ENCODE assay signal across 8 mouse cellular contexts in the genomic region with DNA sequence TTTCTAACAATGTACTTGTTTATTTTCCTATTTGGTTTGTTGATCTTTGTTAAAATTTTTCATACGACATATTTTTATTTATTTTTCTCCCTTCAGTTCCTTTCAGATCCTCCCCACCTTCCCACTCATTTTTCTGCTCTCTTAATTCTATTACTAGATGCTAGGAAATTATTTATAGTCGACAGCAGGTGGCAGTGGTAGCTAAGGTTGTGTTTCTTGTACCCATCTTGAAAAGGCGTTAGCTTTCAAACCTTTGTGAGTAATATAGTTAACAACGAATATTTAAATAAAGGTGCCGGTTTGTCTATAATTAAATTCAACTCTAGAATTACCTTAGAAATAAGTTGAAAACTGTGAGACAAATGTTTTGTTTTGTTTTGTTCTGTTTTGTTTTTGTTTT. TPM values are rescaled to one million over a fixed set of nuclear protein-coding genes. Genes with fewer than 3 reads are reported as not detected.
A peak's percentile ranks its signal among the peaks of the same experiment; 100 is the strongest.
DNase-seq lines count a peak whose midpoint lies in the region; ATAC-seq and TF ChIP-seq lines count a peak whose summit lies in the region.

No protein-coding gene starts in this region.

- no peak overlapping the region for H3K27ac ChIP-seq in midbrain, embryonic 14.5 days (replicated peaks; ENCODE audit: low read depth, low read length)
- H3K27ac ChIP-seq in midbrain, embryonic 13.5 days, result no peak overlapping the region
- H3K27ac ChIP-seq in embryonic facial prominence, embryonic 14.5 days (replicated peaks; ENCODE audit: low read depth, low read length), result no peak overlapping the region
- H3K27ac ChIP-seq in stomach, postnatal 0 days (replicated peaks), result no peak overlapping the region

- no peaks in the 10 kb centered on the region for H3K9me3 ChIP-seq in midbrain, embryonic 14.5 days (ENCODE audit: control insufficient read depth, low read length)
- H3K9me3 ChIP-seq in midbrain, embryonic 13.5 days, result no peaks in the 10 kb centered on the region
- H3K9me3 ChIP-seq in embryonic facial prominence, embryonic 14.5 days (ENCODE audit: control insufficient read depth, low read length), result no peaks in the 10 kb centered on the region
- no peaks in the 10 kb centered on the region for H3K9me3 ChIP-seq in stomach, postnatal 0 days (ENCODE audit: control insufficient read depth, low read length)

- ATAC-seq in frontal cortex, adult (ENCODE audit: low TSS enrichment), result 0 out of 2 replicates have a peak, but pooled peaks have one; percentile 65
- ATAC-seq in midbrain, embryonic 14.5 days (ENCODE audit: low FRiP score, low TSS enrichment), result no peak
- no peak for ATAC-seq in midbrain, embryonic 13.5 days
- ATAC-seq in embryonic facial prominence, embryonic 14.5 days (ENCODE audit: low read depth), result no peak
- no peak for ATAC-seq in stomach, postnatal 0 days (ENCODE audit: low FRiP score, low TSS enrichment)

- no peak overlapping the region for H3K4me2 ChIP-seq in midbrain, embryonic 14.5 days (ENCODE audit: low read length)
- no peak overlapping the region for H3K4me2 ChIP-seq in midbrain, embryonic 13.5 days (replicated peaks)
- H3K4me2 ChIP-seq in embryonic facial prominence, embryonic 14.5 days (ENCODE audit: low read depth, low read length), result no peak overlapping the region
- no peak overlapping the region for H3K4me2 ChIP-seq in stomach, postnatal 0 days (replicated peaks; ENCODE audit: low read depth)

- no peak overlapping the region for H3K9ac ChIP-seq in midbrain, embryonic 14.5 days (replicated peaks; ENCODE audit: low read length)
- H3K9ac ChIP-seq in midbrain, embryonic 13.5 days (replicated peaks), result no peak overlapping the region
- H3K9ac ChIP-seq in embryonic facial prominence, embryonic 14.5 days (ENCODE audit: low read depth, low read length), result no peak overlapping the region
- no peak overlapping the region for H3K9ac ChIP-seq in stomach, postnatal 0 days (ENCODE audit: low read length)

- no peaks in the 10 kb centered on the region for H3K27me3 ChIP-seq in midbrain, embryonic 14.5 days (ENCODE audit: control insufficient read depth, insufficient read depth, low read length)
- H3K27me3 ChIP-seq in midbrain, embryonic 13.5 days, result no peaks in the 10 kb centered on the region
- no peaks in the 10 kb centered on the region for H3K27me3 ChIP-seq in embryonic facial prominence, embryonic 14.5 days (replicated peaks; ENCODE audit: control insufficient read depth, insufficient read depth, low read length)
- H3K27me3 ChIP-seq in stomach, postnatal 0 days (ENCODE audit: control insufficient read depth, insufficient read depth, low read length), result no peaks in the 10 kb centered on the region

- no peak overlapping the region for H3K4me3 ChIP-seq in midbrain, embryonic 14.5 days (replicated peaks; ENCODE audit: low read depth, low read length)
- no peak overlapping the region for H3K4me3 ChIP-seq in midbrain, embryonic 13.5 days (replicated peaks)
- no peak overlapping the region for H3K4me3 ChIP-seq in embryonic facial prominence, embryonic 14.5 days (ENCODE audit: low read depth, low read length)
- H3K4me3 ChIP-seq in stomach, postnatal 0 days (ENCODE audit: low read depth, low read length), result no peak overlapping the region

- peak; percentile 69 for TF ChIP-seq CTCF in stomach, postnatal 0 days (IDR thresholded peaks at IDR 0.05; ENCODE audit: low read depth)

- WGBS in midbrain, embryonic 14.5 days, result 53% methylated on average over 5 of the region's 5 CpGs
- WGBS in midbrain, embryonic 13.5 days, result 50% methylated on average over 5 of the region's 5 CpGs
- WGBS in embryonic facial prominence, embryonic 14.5 days, result 48% methylated on average over 5 of the region's 5 CpGs
- 28% methylated on average over 5 of the region's 5 CpGs for whole genome bisulfite sequencing in stomach, postnatal 0 days

- TF ChIP-seq EP300 in stomach, postnatal 0 days (optimal IDR thresholded peaks at IDR 0.05), result no peak

- DNase-seq in frontal cortex, postnatal 14 days (ENCODE audit: low spot score in 2 of 2), result no peak
- peak; percentile 84 for DNase-seq in midbrain, embryonic 14.5 days
- DNase-seq in embryonic facial prominence, embryonic 14.5 days (ENCODE audit: low spot score), result peak; percentile 66
- no peak for DNase-seq in stomach, postnatal 0 days (ENCODE audit: low spot score)
- no peak for DNase-seq in heart, adult 8-10 months (ENCODE audit: low spot score)
- DNase-seq in adrenal gland, postnatal 4 days (ENCODE audit: low spot score in 2 of 2), result no peak

- no peaks in the 10 kb centered on the region for H3K36me3 ChIP-seq in midbrain, embryonic 14.5 days (ENCODE audit: control insufficient read depth, insufficient read depth, low read length)
- H3K36me3 ChIP-seq in midbrain, embryonic 13.5 days, result no peaks in the 10 kb centered on the region
- no peaks in the 10 kb centered on the region for H3K36me3 ChIP-seq in embryonic facial prominence, embryonic 14.5 days (ENCODE audit: control insufficient read depth, insufficient read depth, low read length)
- no peaks in the 10 kb centered on the region for H3K36me3 ChIP-seq in stomach, postnatal 0 days (ENCODE audit: control insufficient read depth, insufficient read depth, low read length)

- H3K4me1 ChIP-seq in midbrain, embryonic 14.5 days (ENCODE audit: control insufficient read depth, insufficient read depth, low read length), result no peaks in the 10 kb centered on the region
- H3K4me1 ChIP-seq in midbrain, embryonic 13.5 days (replicated peaks), result no peaks in the 10 kb centered on the region
- no peaks in the 10 kb centered on the region for H3K4me1 ChIP-seq in embryonic facial prominence, embryonic 14.5 days (ENCODE audit: control insufficient read depth, insufficient read depth, low read length)
- no peaks in the 10 kb centered on the region for H3K4me1 ChIP-seq in stomach, postnatal 0 days (replicated peaks; ENCODE audit: control insufficient read depth, insufficient read depth)

RNA-seq across cellular contexts. Expression of a gene that starts 26.6 kb away (rescaled TPM):
- 3.4 and 3.8 TPM in 2 replicates for polyA plus RNA-seq in midbrain, embryonic 14.5 days (2014; fragmentation: Nextera tagmentation; extraction: Ambion mirVana)
- polyA plus RNA-seq in midbrain, embryonic 13.5 days (2015; fragmentation: Nextera tagmentation; extraction: Ambion mirVana), result 3.5 and 4.3 TPM in 2 replicates
- 3.9 and 4.0 TPM in 2 replicates for polyA plus RNA-seq in embryonic facial prominence, embryonic 14.5 days (2014; fragmentation: Nextera tagmentation; extraction: Ambion mirVana)
- 3.4 and 4.6 TPM in 2 replicates for polyA plus RNA-seq in stomach, postnatal 0 days (2015; fragmentation: Nextera tagmentation; extraction: Ambion mirVana)
- total RNA-seq in heart, adult 8-10 months (2022), result 10 to 100 TPM; 16.9 to 24.3 (median 22.6) TPM
- total RNA-seq in adrenal gland, postnatal 4 days (2021), result 10 to 100 TPM; 32.2 to 35.4 TPM

RNA-seq across cellular contexts. Expression of a gene that starts 48.6 kb away (rescaled TPM):
- polyA plus RNA-seq in midbrain, embryonic 14.5 days (2014; fragmentation: Nextera tagmentation; extraction: Ambion mirVana), result 5.0 and 9.6 TPM in 2 replicates
- 11.4 and 13.6 TPM in 2 replicates for polyA plus RNA-seq in midbrain, embryonic 13.5 days (2015; fragmentation: Nextera tagmentation; extraction: Ambion mirVana)
- polyA plus RNA-seq in embryonic facial prominence, embryonic 14.5 days (2014; fragmentation: Nextera tagmentation; extraction: Ambion mirVana), result 0.42 TPM in 1 of 2 replicates, not detected in the other
- polyA plus RNA-seq in stomach, postnatal 0 days (2015; fragmentation: Nextera tagmentation; extraction: Ambion mirVana), result not detected in 2 replicates
- not detected for total RNA-seq in heart, adult 8-10 months (2022)
- total RNA-seq in adrenal gland, postnatal 4 days (2021), result under 1 TPM; 0.54 to 0.67 TPM

Comparison
In these comparisons a context has a peak if more than half of its experiments do, and no peak if none do; other contexts are left out.
1. DNase-seq: peak in midbrain, embryonic 14.5 days (single experiment) and embryonic facial prominence, embryonic 14.5 days (single experiment); none in frontal cortex, postnatal 14 days (0 of 2), stomach, postnatal 0 days (single experiment), heart, adult 8-10 months (single experiment) and adrenal gland, postnatal 4 days (0 of 2).